Mouse (Mus musculus): ENCODE data around the gene Tln2. TPM values are rescaled to one million over a fixed set of nuclear protein-coding genes. Genes with fewer than 3 reads are reported as not detected.

The Tln2 gene
- polyA plus RNA-seq, 1 experiment from 2014 or later: 22.6 TPM

DNA sequence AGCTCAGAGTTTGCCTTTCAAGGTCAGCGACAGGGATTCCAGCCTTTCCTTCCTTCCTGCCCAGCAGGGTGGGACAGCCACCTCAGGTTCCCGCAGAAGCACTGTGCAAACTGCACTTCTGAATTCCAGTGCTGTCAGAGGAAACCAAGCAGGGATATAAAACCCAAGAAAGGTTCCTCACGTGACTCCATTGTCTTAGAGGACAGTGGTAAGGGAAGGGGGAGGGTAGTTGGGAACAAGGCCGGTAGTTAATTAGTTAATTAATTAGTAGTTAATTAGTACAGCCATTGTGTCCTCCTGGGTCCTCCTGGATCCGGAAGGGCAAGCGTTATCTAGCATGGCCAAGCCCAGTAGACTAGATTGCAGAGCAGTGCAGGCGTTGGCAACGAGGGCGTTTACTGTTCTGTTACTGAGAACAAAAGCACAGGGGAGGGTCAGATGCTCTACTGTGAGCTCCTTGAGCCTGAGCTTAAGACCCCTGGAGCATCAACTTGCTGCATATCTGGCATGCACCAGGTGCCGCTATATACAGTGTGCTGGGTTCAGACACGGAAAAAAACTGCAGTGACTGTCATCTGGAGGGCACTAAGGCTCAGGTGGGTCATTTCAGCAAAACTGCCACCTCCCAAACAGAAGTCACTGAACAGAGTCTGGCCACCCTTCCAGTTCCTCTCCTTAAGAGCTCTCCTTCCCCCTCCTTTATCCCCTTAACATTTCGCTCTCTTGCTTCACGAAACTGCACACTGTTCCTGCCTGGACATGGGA, 298.5 kb downstream of the Tln2 start:
- 35% methylated on average over 13 of the region's 13 CpGs for WGBS
- H3K27me3 ChIP-seq (ENCODE audit: control insufficient read depth, insufficient read depth, low read length): no peaks in the 10 kb centered on the region
- DNase-seq (ENCODE audit: low spot score): peak; percentile 16
- H3K36me3 ChIP-seq (ENCODE audit: control insufficient read depth, insufficient read depth, low read length): no peaks in the 10 kb centered on the region
- H3K9ac ChIP-seq (ENCODE audit: low read depth, low read length): no peak overlapping the region
- ATAC-seq (ENCODE audit: low FRiP score): no peak
- H3K27ac ChIP-seq (ENCODE audit: low read depth, low read length): no peak overlapping the region
- H3K4me1 ChIP-seq (replicated peaks; ENCODE audit: control insufficient read depth, insufficient read depth, low read length): no peaks in the 10 kb centered on the region
- no peak overlapping the region for H3K4me3 ChIP-seq (ENCODE audit: low read depth, low read length)
- no peaks in the 10 kb centered on the region for H3K9me3 ChIP-seq (ENCODE audit: control insufficient read depth, low read length)
- H3K4me2 ChIP-seq (replicated peaks; ENCODE audit: low read depth, low read length): no peak overlapping the region

DNA sequence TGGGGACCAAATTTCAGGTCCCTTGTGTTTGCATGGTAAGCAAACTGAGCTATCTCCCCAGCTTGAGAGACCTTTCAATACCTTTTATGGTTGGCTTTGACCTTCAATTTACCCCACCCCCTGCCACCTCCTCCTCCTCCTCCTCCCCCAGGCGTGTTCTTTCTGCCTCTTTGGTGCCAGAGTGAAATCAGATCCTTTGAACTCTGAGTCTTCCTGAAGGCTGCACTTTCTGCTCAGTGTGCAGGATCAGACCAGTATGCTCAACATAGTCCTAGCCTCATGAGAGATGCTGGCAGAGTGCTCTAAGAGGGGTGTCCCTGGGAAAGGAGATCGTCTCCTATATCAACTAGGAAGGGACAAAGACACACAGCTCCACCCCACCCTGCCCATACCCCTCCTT, 309.4 kb downstream of the Tln2 start:
- H3K36me3 ChIP-seq (ENCODE audit: control insufficient read depth, insufficient read depth, low read length): no peaks in the 10 kb centered on the region
- WGBS: 77% methylated on average over 2 of the region's 2 CpGs
- H3K9me3 ChIP-seq (ENCODE audit: control insufficient read depth, low read length): no peaks in the 10 kb centered on the region
- no peak for DNase-seq (ENCODE audit: low spot score)
- H3K27ac ChIP-seq (ENCODE audit: low read depth, low read length): no peak overlapping the region
- no peak for ATAC-seq (ENCODE audit: low FRiP score)
- no peak overlapping the region for H3K4me2 ChIP-seq (replicated peaks; ENCODE audit: low read depth, low read length)
- no peak overlapping the region for H3K4me3 ChIP-seq (ENCODE audit: low read depth, low read length)
- no peaks in the 10 kb centered on the region for H3K27me3 ChIP-seq (ENCODE audit: control insufficient read depth, insufficient read depth, low read length)
- no peaks in the 10 kb centered on the region for H3K4me1 ChIP-seq (replicated peaks; ENCODE audit: control insufficient read depth, insufficient read depth, low read length)
- no peak overlapping the region for H3K9ac ChIP-seq (ENCODE audit: low read depth, low read length)

DNA sequence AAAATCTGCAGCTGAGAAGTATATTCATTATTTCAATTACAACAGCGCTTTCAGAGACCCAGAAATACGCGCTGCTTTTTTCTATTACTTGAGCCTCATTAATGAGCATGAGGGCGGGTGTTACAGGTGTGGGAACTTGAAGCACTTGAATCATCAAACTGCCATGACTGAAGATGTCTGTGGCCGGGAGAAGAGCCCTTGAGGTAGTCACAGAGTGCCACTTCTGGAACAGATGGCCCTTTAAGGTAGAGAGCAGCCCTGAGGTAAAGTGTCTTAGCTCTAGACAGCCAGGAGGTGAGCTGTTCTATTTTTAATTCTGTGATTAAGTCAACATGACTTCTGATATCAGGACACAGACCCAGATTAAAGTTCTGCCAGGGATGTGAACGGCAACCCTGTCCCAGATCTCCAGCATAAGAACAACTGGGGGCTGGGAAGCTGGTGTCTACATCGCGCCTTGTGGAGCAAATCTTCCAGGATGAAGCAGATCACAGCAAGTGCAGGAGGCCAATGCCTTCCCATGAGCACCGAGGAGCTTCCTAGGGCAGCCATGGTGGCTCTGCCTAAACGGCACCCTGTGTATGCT, 312.0 kb downstream of the Tln2 start:
- no peak overlapping the region for H3K4me3 ChIP-seq (ENCODE audit: low read depth, low read length)
- H3K9me3 ChIP-seq (ENCODE audit: control insufficient read depth, low read length): no peaks in the 10 kb centered on the region
- H3K27me3 ChIP-seq (ENCODE audit: control insufficient read depth, insufficient read depth, low read length): no peaks in the 10 kb centered on the region
- no peaks in the 10 kb centered on the region for H3K36me3 ChIP-seq (ENCODE audit: control insufficient read depth, insufficient read depth, low read length)
- H3K27ac ChIP-seq (ENCODE audit: low read depth, low read length): no peak overlapping the region
- DNase-seq (ENCODE audit: low spot score) (no peak), ATAC-seq (ENCODE audit: low FRiP score) (no peak)
- H3K4me1 ChIP-seq (replicated peaks; ENCODE audit: control insufficient read depth, insufficient read depth, low read length): no peaks in the 10 kb centered on the region
- no peak overlapping the region for H3K4me2 ChIP-seq (replicated peaks; ENCODE audit: low read depth, low read length)
- 93% methylated on average over 10 of the region's 10 CpGs for WGBS
- no peak overlapping the region for H3K9ac ChIP-seq (ENCODE audit: low read depth, low read length)

DNA sequence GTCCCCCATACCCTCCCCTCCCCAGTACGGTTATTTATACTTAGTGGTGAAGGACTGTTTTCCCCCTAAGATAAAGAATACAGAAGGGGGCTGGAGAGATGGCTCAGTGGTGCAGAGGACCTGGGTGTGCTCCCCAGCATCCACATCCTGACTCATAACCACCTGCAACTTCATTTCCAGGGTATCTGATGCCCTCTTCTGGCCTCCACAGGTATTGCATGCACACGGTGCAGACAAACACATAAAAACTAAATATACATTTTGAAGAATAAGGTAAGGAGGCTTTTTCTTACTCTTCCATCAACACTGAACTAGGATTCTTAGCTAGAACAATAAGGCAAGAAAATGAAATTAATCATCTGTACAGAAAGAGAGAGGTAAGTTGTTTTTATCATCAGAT, 314.2 kb downstream of the Tln2 start:
- Histone ChIP-seq H3K27ac (ENCODE audit: low read depth, low read length) (no peak overlapping the region), H3K4me3 (ENCODE audit: low read depth, low read length) (no peak overlapping the region), H3K9me3 (ENCODE audit: control insufficient read depth, low read length) (no peaks in the 10 kb centered on the region), H3K9ac (ENCODE audit: low read depth, low read length) (no peak overlapping the region), H3K4me1 (replicated peaks; ENCODE audit: control insufficient read depth, insufficient read depth, low read length) (no peaks in the 10 kb centered on the region), H3K36me3 (ENCODE audit: control insufficient read depth, insufficient read depth, low read length) (no peaks in the 10 kb centered on the region), H3K27me3 (ENCODE audit: control insufficient read depth, insufficient read depth, low read length) (no peaks in the 10 kb centered on the region), H3K4me2 (replicated peaks; ENCODE audit: low read depth, low read length) (no peak overlapping the region)
- 97% methylated on average over 2 of the region's 2 CpGs for WGBS
- DNase-seq (ENCODE audit: low spot score): no peak
- ATAC-seq (ENCODE audit: low FRiP score): no peak

- Histone ChIP-seq H3K27me3 (ENCODE audit: control insufficient read depth, insufficient read depth, low read length) (no peaks in the 10 kb centered on the region), H3K4me1 (replicated peaks; ENCODE audit: control insufficient read depth, insufficient read depth, low read length) (no peaks in the 10 kb centered on the region), H3K36me3 (ENCODE audit: control insufficient read depth, insufficient read depth, low read length) (no peaks in the 10 kb centered on the region), H3K27ac (ENCODE audit: low read depth, low read length) (no peak overlapping the region), H3K4me2 (replicated peaks; ENCODE audit: low read depth, low read length) (no peak overlapping the region), H3K9me3 (ENCODE audit: control insufficient read depth, low read length) (no peaks in the 10 kb centered on the region), H3K4me3 (ENCODE audit: low read depth, low read length) (no peak overlapping the region), H3K9ac (ENCODE audit: low read depth, low read length) (no peak overlapping the region)
- no peak for ATAC-seq (ENCODE audit: low FRiP score)
- 96% methylated on average over 5 of the region's 5 CpGs for WGBS
- no peak for DNase-seq (ENCODE audit: low spot score)
Measured at GRCm38 (mm10) chr9:67241683-67242082, 317.8 kb downstream of the Tln2 start.

- H3K4me3 ChIP-seq (ENCODE audit: low read depth, low read length): no peak overlapping the region
- H3K36me3 ChIP-seq (ENCODE audit: control insufficient read depth, insufficient read depth, low read length): no peaks in the 10 kb centered on the region
- H3K9me3 ChIP-seq (ENCODE audit: control insufficient read depth, low read length): no peaks in the 10 kb centered on the region
- DNase-seq (ENCODE audit: low spot score): no peak
- H3K4me2 ChIP-seq (replicated peaks; ENCODE audit: low read depth, low read length): no peak overlapping the region
- ATAC-seq (ENCODE audit: low FRiP score): no peak
- WGBS: 87% methylated on average over 9 of the region's 9 CpGs
- H3K27me3 ChIP-seq (ENCODE audit: control insufficient read depth, insufficient read depth, low read length): no peaks in the 10 kb centered on the region
- no peaks in the 10 kb centered on the region for H3K4me1 ChIP-seq (replicated peaks; ENCODE audit: control insufficient read depth, insufficient read depth, low read length)
- no peak overlapping the region for H3K27ac ChIP-seq (ENCODE audit: low read depth, low read length)
- H3K9ac ChIP-seq (ENCODE audit: low read depth, low read length): no peak overlapping the region
Measured at GRCm38 (mm10) chr9:67240456-67240855, 319.0 kb downstream of the Tln2 start.

GRCm38 (mm10) chr9:67236987-67237386, 322.5 kb downstream of the Tln2 start:
- Histone ChIP-seq H3K4me3 (ENCODE audit: low read depth, low read length) (no peak overlapping the region), H3K36me3 (ENCODE audit: control insufficient read depth, insufficient read depth, low read length) (no peaks in the 10 kb centered on the region), H3K4me2 (replicated peaks; ENCODE audit: low read depth, low read length) (no peak overlapping the region), H3K4me1 (replicated peaks; ENCODE audit: control insufficient read depth, insufficient read depth, low read length) (no peaks in the 10 kb centered on the region), H3K9ac (ENCODE audit: low read depth, low read length) (no peak overlapping the region), H3K27ac (ENCODE audit: low read depth, low read length) (no peak overlapping the region), H3K9me3 (ENCODE audit: control insufficient read depth, low read length) (no peaks in the 10 kb centered on the region), H3K27me3 (ENCODE audit: control insufficient read depth, insufficient read depth, low read length) (no peaks in the 10 kb centered on the region)
- WGBS: 71% methylated on average over 3 of the region's 3 CpGs
- no peak for ATAC-seq (ENCODE audit: low FRiP score)
- DNase-seq (ENCODE audit: low spot score): no peak

- WGBS: 88% methylated on average over 12 of the region's 12 CpGs
Measured at GRCm38 (mm10) chr9:67235441-67236217, 323.9 kb downstream of the Tln2 start.

More at GRCm38 (mm10) chr9:67235441-67236217, 323.9 kb downstream of the Tln2 start:
- Histone ChIP-seq H3K27ac (ENCODE audit: low read depth, low read length) (no peak overlapping the region), H3K4me1 (replicated peaks; ENCODE audit: control insufficient read depth, insufficient read depth, low read length) (no peaks in the 10 kb centered on the region), H3K4me3 (ENCODE audit: low read depth, low read length) (no peak overlapping the region), H3K36me3 (ENCODE audit: control insufficient read depth, insufficient read depth, low read length) (no peaks in the 10 kb centered on the region), H3K4me2 (replicated peaks; ENCODE audit: low read depth, low read length) (no peak overlapping the region), H3K9me3 (ENCODE audit: control insufficient read depth, low read length) (no peaks in the 10 kb centered on the region), H3K27me3 (ENCODE audit: control insufficient read depth, insufficient read depth, low read length) (no peaks in the 10 kb centered on the region), H3K9ac (ENCODE audit: low read depth, low read length) (no peak overlapping the region)
- DNase-seq (ENCODE audit: low spot score): no peak
- no peak for ATAC-seq (ENCODE audit: low FRiP score)
